Mouse (Mus musculus) urinary bladder, postnatal 25 days (tissue): ENCODE measurements around the gene Rhno1.

ENCODE experiments used
- DNase-seq: peaks from one replicate; pipeline ENCODE4 v3.0.0; 2022; ENCODE audit warnings: low spot score

Gene Rhno1

GRCm38 (mm10) chr6:128363007-128363825 lies 505 bp upstream of the Rhno1 start:
- DNase-seq, result no peak

DNA sequence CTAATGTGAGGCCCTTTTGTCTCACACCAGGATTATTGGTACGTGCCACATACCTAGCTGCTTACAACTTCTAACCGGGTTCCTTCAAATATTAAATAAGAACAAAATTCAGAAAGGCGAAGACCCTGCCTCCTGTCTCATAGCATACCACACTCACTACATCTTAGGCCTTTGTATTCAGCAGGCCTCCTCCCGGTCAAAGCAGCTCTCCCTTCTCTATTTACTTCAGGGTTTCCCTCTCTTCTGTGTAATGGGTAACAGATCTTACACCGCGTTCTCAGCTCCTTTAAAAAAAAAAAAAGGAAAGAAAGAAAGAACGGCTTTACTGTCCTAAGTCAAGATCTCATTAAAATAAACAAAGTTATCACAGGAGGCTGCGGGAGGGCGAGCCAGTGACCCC lies 810 bp downstream of the Rhno1 start:
- DNase-seq, result no peak

GRCm38 (mm10) chr6:128358999-128359398 lies 3.7 kb downstream of the Rhno1 start:
- DNase-seq, result peak; percentile 59

DNA sequence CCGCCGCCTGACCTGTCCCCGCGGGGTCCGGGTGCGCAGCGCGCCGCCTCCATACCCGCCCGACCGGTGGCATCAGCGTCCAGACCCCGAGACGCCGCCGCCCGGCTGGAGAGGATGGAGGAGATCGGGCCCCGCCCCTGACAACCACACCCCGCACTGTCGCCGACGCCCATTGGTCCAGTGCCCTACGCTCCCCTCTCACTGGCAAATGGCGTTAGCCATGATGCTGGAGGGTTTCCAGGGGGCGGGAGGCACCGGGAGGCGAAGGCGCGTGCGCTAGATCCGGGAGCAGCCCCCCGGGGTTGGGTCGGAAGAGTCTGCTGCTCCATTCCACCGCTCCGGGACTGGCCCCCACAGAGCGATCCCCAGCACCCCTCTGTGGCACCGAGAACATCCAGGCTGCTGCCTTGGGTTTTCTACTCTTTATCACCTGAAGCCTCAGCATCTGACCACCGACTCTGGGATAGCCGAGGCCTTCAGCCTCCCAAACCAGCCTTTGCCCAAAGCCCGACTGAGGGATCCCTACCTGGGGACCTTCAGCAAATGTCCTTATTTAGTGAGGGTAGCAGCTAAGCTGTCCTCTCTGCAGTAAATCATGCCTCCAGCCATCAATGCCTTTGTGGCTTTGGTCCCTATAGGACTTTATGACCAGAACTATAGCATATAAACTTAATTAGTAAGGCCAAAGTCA lies 6.8 kb downstream of the Rhno1 start, which contains the start of gene Tulp3:
Gene Tulp3, minus strand, starts transcription at position 126 of the 691 bp plus-strand sequence.
- peak; percentile 92 for DNase-seq

DNA sequence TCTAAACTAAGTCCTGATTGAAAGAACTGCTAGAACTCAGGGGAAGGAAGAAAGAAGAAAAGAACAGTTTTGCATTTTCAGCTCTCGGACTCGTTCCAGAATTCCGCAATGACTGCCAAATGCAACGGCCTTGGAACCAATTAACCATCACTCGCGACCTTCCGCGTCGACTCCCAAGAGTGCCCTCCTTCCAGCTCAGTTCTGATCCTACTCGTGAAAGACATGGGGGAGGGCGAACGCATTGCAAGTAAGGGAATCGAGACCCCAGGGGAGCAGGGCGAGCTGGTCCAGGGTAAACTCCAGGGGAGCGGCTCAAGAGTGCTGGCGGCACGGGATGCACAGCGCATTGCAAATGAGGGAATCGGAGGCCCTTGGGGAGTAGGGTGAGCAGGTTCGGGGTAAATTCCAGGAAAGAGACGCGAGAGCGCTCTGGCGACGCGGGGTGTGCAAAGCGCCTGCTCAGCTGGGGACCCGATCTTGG lies 7.5 kb downstream of the Rhno1 start:
- DNase-seq, result peak; percentile 34

DNA sequence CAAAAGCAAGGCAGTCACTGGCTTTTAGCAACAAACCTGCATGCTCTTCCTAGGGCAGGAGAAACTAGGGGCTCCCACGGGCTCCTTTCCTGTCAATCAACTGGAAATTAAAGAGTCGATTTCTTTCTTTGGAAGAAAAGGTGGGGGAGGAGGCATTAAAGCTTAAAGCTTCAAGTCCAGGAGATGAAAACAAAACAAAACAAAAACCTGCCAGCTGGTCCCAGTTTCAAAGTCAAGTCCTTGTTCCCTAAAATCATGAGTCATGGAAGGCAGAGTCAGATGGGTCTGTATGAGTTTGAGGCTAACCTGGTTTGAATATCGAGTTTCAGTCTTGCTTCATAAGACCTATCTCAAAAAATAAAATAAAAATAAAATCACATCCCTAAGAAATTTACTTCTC lies 8.6 kb downstream of the Rhno1 start:
- no peak for DNase-seq

DNA sequence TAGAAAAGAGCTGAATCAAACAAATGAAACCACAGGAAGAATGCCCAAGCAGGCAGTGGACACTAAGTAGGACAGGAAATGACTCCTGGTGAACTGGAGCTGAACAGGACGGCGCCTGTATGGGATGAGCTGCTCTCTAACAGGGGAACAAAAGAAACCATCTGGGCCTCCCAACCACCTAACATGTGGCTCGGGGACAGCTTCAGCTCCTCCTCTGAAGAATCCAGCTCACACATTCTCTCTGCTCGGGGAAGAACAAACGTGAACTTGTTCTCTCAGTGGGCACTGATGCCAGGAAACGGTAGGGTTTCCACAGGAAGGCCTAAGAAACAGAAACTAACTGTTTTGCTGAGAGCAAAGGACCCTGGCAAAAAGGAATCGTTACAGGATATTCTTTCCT lies 13.0 kb downstream of the Rhno1 start:
- no peak for DNase-seq

GRCm38 (mm10) chr6:128346782-128347181 lies 15.9 kb downstream of the Rhno1 start:
- no peak for DNase-seq

GRCm38 (mm10) chr6:128345623-128346022 lies 17.1 kb downstream of the Rhno1 start:
- no peak for DNase-seq

DNA sequence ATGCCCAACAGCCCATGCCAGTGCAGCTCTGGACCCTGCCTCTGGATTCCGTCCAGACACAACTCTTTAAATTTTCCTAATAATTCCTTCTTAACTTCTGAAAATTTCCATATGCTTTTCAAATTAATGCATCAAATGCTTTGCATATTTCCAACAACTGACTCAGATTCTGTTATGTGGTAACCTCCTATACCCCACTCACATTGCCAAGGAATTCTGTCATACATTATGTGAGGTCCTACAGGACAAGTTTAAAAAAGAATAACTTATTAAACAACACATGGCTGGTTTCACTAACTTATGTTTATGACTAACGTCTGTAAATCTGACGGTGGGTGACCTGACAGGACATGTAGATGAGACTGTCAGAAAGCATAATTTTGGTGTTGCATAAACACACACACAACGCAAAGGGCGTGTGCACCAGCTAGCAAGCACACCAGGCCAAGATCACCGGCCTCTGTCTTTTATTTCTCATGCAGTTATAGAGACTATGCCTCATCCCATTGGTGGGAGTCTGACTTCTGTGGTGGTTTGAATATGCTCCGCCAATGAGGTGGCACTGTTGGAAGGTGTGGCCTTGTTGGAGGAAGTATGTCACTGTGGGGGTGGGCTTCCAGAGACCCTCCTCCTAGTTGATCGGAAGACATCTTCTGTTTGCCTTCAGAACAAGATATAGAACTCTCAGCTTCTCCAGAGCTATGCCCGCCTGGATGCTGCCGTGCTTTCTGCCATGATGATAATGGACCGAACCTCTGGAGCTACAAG lies 20.6 kb downstream of the Rhno1 start:
- DNase-seq, result no peak

DNA sequence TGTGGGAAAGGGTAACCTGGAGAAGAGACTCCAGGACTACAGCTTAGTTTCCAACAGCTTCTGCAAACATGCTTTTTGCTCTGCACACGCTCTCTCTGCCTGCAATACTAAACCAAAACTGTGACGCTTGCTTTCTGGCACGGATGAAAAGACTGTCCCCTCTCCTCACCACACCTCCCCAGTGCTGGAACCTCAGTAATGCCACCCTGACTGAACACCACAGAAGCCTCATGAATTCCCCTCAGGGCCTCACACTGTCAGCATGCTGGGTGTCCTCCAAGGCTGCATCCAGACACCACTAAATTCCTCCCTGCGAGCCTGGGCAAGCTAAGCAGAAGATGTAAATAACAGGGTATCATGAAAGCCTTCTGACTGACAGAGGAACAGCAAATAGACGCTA lies 23.8 kb downstream of the Rhno1 start:
- no peak for DNase-seq

DNA sequence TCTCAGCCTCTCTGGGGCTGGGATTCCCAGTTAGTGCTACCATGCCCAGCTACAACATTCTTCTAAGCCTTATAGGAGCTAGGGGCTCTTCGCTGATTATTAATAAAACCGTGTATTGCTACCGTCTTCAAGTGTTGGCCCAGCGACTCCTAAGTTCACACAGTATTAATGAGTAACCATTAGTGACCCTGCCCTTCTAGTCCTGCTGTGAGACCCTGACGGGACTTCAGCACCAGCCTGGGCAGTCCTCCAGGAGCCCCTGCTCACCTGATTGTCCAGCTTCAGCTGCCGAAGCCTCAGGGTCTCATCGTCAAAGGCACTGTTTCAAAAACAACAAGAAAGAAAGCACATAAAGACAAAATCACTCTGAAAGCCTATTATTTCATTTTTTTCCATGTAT lies 25.2 kb downstream of the Rhno1 start:
- no peak for DNase-seq

GRCm38 (mm10) chr6:128334397-128335124 lies 28.1 kb downstream of the Rhno1 start:
- peak; percentile 68 for DNase-seq

- DNase-seq, result peak; percentile 60
These were observed 44.4 kb downstream of the Rhno1 start for GRCm38 (mm10) chr6:128318317-128318716.

DNA sequence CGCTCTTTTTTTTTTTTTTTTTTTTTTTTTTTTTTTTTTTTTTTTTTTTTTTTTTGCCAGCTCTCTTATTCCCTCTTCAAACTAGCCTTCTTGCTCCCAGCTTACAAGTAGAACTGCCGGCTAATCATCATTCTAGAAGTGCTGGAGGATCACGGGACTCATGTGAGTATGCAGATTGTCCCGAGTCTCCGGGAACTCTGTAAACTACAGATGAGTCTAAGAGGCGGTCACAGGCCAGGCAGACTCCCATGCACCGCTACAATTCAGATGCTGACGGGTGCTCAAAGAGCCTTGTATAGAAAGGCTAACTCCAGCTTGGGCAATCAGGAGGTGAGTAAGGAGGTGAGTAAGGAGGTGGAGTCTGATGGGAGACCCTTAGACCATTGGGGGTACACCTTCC lies 47.1 kb downstream of the Rhno1 start:
- DNase-seq, result no peak

DNA sequence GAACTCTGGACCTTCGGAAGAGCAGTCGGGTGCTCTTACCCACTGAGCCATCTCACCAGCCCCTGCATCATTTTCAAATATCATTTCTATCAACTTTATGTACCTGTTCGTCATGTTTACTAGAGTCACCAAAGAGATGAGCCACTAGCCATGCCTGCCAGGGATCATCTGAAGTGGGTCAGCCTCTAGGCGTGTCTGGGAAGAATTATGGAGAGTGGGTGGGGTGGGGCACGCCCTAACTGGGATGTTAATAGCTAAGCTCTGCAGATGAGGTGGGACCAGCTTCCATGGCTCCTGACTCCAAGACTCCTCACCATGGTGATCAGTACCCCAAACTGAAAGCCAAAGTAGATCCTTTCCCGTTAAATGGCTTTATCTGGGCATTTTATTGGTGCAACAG lies 47.9 kb downstream of the Rhno1 start:
- no peak for DNase-seq

DNA sequence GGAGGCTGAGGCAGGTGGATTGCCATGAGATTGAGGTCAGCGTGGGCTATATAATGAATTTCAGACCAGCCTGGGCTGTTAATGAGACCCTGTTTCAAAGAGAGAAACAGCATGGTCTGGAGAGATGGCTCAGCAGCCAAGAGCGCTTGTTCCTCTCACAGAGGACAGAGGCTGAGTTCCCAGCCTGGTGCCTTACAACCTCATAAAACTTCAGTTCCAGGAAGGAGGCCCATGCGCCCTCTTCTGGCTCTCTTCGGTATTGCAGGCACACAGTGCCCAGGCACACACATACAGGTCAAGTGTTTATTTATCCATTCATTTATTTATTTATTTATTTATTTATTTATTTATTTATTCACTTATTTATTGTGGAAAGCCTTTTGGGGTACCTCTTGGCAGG lies 54.4 kb downstream of the Rhno1 start:
- DNase-seq, result peak; percentile 37
